Mouse (Mus musculus) heart, adult 2 months (tissue): Measurements from ENCODE around the gene H2afv. TPM values are rescaled to one million over a fixed set of nuclear protein-coding genes. Genes with fewer than 3 reads are reported as not detected.

Experiments
- DNase-seq, 2 experiments: peaks; one replicate each; pipeline ENCODE4 v3.0.0; 2021
- H3K27ac ChIP-seq: fragments of 200-600 bp; 2 replicates; pipeline ENCODE4 v1.8.1; 2022
- H3K27me3 ChIP-seq: fragments of 200-500 bp; 2 replicates; pipeline ENCODE4 v1.6.1; 2012; ENCODE audit warnings: mild to moderate bottlenecking, low read length, inconsistent platforms, mixed read lengths; ENCODE audit not compliant: control insufficient read depth, insufficient read depth
- H3K36me3 ChIP-seq: fragments of 200-500 bp; 2 replicates; pipeline ENCODE4 v1.6.1; 2012; ENCODE audit warnings: low read length, inconsistent platforms; ENCODE audit not compliant: control insufficient read depth, insufficient read depth
- H3K4me1 ChIP-seq: fragments of 200-500 bp; 2 replicates; pipeline ENCODE4 v1.6.1; 2011; ENCODE audit warnings: low read length; ENCODE audit not compliant: control insufficient read depth, insufficient read depth
- H3K4me3 ChIP-seq: fragments of 200-600 bp; 2 replicates; pipeline ENCODE4 v1.8.1; 2022
- H3K79me2 ChIP-seq: fragments of 200-500 bp; replicated peaks from 2 replicates; pipeline ENCODE4 v1.6.1; 2012; ENCODE audit warnings: mild to moderate bottlenecking, inconsistent platforms, low read length, moderate library complexity, mixed read lengths; ENCODE audit not compliant: control insufficient read depth, insufficient read depth
- H3K9ac ChIP-seq: fragments of 200-500 bp; 2 replicates; pipeline ENCODE4 v1.6.1; 2012; ENCODE audit warnings: low read depth, mild to moderate bottlenecking, control low read depth, inconsistent platforms, low read length, mixed read lengths
- CTCF ChIP-seq: fragments of 200-600 bp; IDR thresholded peaks from 2 replicates; pipeline ENCODE4 v1.8.1; 2022; ENCODE audit warnings: antibody characterized with exemption, mild to moderate bottlenecking, moderate library complexity
- EP300 ChIP-seq: fragments of 200-500 bp; IDR thresholded peaks from 2 replicates; pipeline ENCODE4 v1.6.1; 2011; ENCODE audit warnings: low read depth, low read length, control low read depth; ENCODE audit not compliant: insufficient read depth
- POLR2A ChIP-seq: fragments of 200-500 bp; IDR thresholded peaks from 2 replicates; pipeline ENCODE4 v1.6.1; 2011; ENCODE audit warnings: mild to moderate bottlenecking, low read depth, low read length, control low read depth; ENCODE audit not compliant: insufficient read depth
- WGBS: fragments of 180-500 bp; shearing (Covaris S2); methylation state at CpG from one replicate; pipeline ENCODE4 v1.1.7; 2018; 5-methylcytosine and 5-hydroxymethylcytosine counted together
- intact Hi-C: fragments of 180-260 bp; cut with DNase I; formaldehyde crosslinking; loops from one replicate; pipeline ENCODE4 v1.15.1; 2025
- polyA plus RNA-seq: library from polyadenylated mRNA; depleted of rRNA; stranded (reverse); fragments of >200 nt; gene quantifications from 2 replicates; pipeline ENCODE4 v1.2.3, GENCODE M21; 2012
- total RNA-seq, 2 experiments: library from RNA; stranded (reverse); gene quantifications; 2 replicates each; pipeline ENCODE4 v1.2.3; 2021

H2afv gene
- total and polyA plus RNA-seq, 3 experiments = 46.3 to 80.8 (median 75.8) TPM

- H3K4me3 ChIP-seq = no peak overlapping the region
- TF ChIP-seq POLR2A = no peak
- TF ChIP-seq CTCF = no peak
- no peak for TF ChIP-seq EP300
- DNase-seq = peak in 1 of 2 experiments; percentile 18
- H3K79me2 ChIP-seq = no peaks in the 10 kb centered on the region
- peak overlapping the region; percentile 86; the same call in 1 of the 2 replicates for H3K27ac ChIP-seq
- no peaks in the 10 kb centered on the region for H3K27me3 ChIP-seq
- WGBS = 95% methylated on average over 5 of the region's 5 CpGs
- H3K9ac ChIP-seq = no peak overlapping the region
- H3K4me1 ChIP-seq = peaks cover 25% of the 10 kb centered on the region
- H3K36me3 ChIP-seq = no peaks in the 10 kb centered on the region; the same call in none of the 2 replicates
- intact Hi-C loops = loop anchor here (1.0 kb wide), 1 partner anchor 15 kb away; the partner anchor contains the start of gene Zmiz2
Observed at GRCm38 (mm10) chr11:6403830-6404405, 40.3 kb downstream of the H2afv start.

GRCm38 (mm10) chr11:6402515-6403510, 41.4 kb downstream of the H2afv start:
- H3K27ac ChIP-seq = no peak overlapping the region
- TF ChIP-seq POLR2A (no peak), CTCF (peak; percentile 86), EP300 (0 out of 2 replicates have a peak, but pooled peaks have one; percentile 40)

DNA sequence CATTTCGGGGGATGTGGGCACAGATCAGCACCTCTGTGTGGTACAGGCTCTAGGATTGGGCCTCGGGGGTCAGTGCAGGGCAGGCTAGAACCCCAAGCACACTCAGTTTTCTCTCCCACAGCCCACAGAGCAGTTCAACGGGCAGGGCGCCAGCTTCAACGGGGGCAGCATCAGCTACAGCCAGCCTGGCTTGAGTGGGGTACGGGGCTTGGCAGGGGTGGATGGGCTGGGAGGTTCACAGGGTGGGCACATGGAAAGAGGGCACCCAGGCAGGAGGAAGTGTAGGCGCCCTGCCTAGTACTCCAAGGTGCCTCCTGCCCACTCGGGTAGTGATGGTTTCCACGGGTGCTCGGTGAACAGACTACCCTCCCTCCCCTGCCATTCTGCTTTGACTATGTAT, 46.1 kb downstream of the H2afv start:
- intact Hi-C loops = no loop called here
- no peaks in the 10 kb centered on the region for H3K27me3 ChIP-seq
- DNase-seq = no peak
- no peaks in the 10 kb centered on the region; the same call in 1 of the 2 replicates for H3K79me2 ChIP-seq
- H3K27ac ChIP-seq = no peak overlapping the region
- H3K36me3 ChIP-seq = no peaks in the 10 kb centered on the region
- TF ChIP-seq CTCF = no peak
- no peak for TF ChIP-seq EP300
- TF ChIP-seq POLR2A = no peak
- WGBS = 91% methylated on average over 10 of the region's 10 CpGs
- no peaks in the 10 kb centered on the region; the same call in 1 of the 2 replicates for H3K4me1 ChIP-seq
- H3K9ac ChIP-seq = no peak overlapping the region
- no peak overlapping the region for H3K4me3 ChIP-seq

More at GRCm38 (mm10) chr11:6402515-6403510, 41.4 kb downstream of the H2afv start:
- DNase-seq = peak; percentile 65 to 77
- Histone ChIP-seq H3K9ac (no peak overlapping the region), H3K4me3 (no peak overlapping the region), H3K4me1 (peaks cover 25% of the 10 kb centered on the region), H3K27me3 (no peaks in the 10 kb centered on the region), H3K79me2 (no peaks in the 10 kb centered on the region), H3K36me3 (no peaks in the 10 kb centered on the region; the same call in none of the 2 replicates)
- WGBS = 87% methylated on average over 19 of the region's 19 CpGs
- intact Hi-C loops = no loop called here

DNA sequence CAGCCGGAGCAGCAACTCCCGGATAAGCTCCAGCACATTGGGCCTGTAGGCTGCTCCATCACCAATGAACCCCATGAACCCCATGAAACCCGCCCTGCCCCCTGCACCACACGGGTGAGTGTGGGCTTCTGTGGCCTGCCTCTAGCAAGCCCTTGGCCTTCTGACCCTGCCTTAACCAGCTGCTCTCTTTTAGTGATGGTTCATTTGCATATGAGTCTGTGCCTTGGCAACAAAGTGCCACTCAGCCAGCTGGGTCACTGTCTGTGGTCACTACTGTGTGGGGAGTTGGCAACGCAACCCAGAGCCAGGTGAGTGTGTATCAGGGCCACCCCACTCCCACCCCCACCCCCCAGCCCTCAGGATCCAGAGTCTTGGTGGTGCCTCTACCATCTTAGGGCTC, 48.7 kb downstream of the H2afv start:
- H3K79me2 ChIP-seq = no peaks in the 10 kb centered on the region; the same call in 1 of the 2 replicates
- no peak for DNase-seq
- no peaks in the 10 kb centered on the region for H3K27me3 ChIP-seq
- H3K4me1 ChIP-seq = peaks cover 2% of the 10 kb centered on the region
- intact Hi-C loops = no loop called here
- WGBS = 95% methylated on average over 5 of the region's 5 CpGs
- H3K9ac ChIP-seq = no peak overlapping the region
- no peak overlapping the region for H3K4me3 ChIP-seq
- no peak overlapping the region for H3K27ac ChIP-seq
- no peaks in the 10 kb centered on the region for H3K36me3 ChIP-seq
- TF ChIP-seq EP300 (no peak), CTCF (no peak)

DNA sequence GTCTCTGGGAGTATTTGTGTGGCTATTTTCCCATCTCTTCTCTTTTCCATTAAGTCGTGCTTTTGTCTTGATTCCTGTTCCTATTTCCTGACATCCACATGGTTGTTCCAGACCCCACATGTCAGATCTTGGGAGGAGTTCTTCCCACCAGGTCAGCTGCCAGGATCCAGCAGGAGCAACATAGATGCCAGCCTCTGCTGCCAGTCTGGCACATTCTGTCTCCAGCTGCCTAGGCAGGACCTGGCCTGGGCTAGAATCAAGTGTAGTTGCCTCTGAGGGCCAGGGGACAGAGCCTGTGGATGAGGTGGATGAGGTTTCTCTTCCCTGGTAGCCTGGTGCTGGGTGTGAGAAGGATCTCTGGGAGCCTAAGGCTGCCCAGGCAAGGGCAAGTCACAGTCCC, 50.4 kb downstream of the H2afv start:
- 17% methylated on average over 1 of the region's 1 CpGs for WGBS
- Histone ChIP-seq H3K27me3 (no peaks in the 10 kb centered on the region), H3K4me3 (no peak overlapping the region), H3K9ac (no peak overlapping the region), H3K79me2 (peaks cover 2% of the 10 kb centered on the region; the same call in 1 of the 2 replicates), H3K4me1 (peaks cover 6% of the 10 kb centered on the region), H3K27ac (no peak overlapping the region), H3K36me3 (no peaks in the 10 kb centered on the region)
- TF ChIP-seq EP300 (no peak), POLR2A (no peak), CTCF (no peak)
- no peak for DNase-seq
- intact Hi-C loops = no loop called here
